Mouse (Mus musculus) megakaryocyte, embryonic 14.5 days (primary cell): ENCODE data around the gene Syngr3.

Experiments
- FLI1 ChIP-seq: IDR thresholded peaks from 2 replicates; pipeline ENCODE4 v1.6.1; 2012; ENCODE audit warnings: low read length, inconsistent platforms, mixed read lengths
- GATA1 ChIP-seq: IDR thresholded peaks from 3 replicates; pipeline ENCODE4 v1.6.1; 2012; ENCODE audit warnings: mixed read lengths, low read length, inconsistent platforms, borderline replicate concordance

DNA sequence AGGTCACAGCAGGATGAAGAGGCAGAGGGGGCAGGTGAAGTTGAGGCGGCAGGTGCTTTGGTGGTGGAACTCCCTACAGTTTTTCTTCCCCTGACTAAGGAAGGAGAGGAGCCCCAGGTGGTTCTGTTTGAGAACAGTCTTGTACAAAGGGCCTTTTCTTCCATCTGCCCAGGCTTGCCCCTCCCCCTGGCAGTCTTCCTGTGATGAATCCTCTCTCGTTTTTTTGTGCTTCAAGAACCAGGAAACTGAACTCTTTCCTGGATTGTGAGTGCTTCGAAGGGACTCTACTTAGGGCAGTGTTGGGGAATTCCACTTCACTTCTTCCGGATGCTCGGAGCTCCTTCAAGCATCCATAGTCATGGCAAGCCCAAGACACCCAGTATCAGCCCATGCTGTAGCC, 8.2 kb upstream of the Syngr3 start:
- TF ChIP-seq GATA1 (no peak), FLI1 (no peak)
